Mouse (Mus musculus) lung, postnatal 0 days (tissue): Measurements from ENCODE around the gene Lbx1. TPM values are rescaled to one million over a fixed set of nuclear protein-coding genes. Genes with fewer than 3 reads are reported as not detected.

Experiments used
- ATAC-seq: fragments of 200-750 bp; cut with Nextera tagmentation; 2 replicates; pipeline ENCODE4 v1.8.0; 2017; ENCODE audit warnings: moderate library complexity
- DNase-seq: peaks from one replicate; pipeline ENCODE4 v3.0.0-alpha.2; 2016; ENCODE audit warnings: low spot score
- H3K27ac ChIP-seq: fragments of 300-500 bp; sonication (generic); 2 replicates; pipeline ENCODE4 v1.5.1; 2014; ENCODE audit warnings: antibody characterized with exemption, mild to moderate bottlenecking, low read length, mixed read lengths
- H3K27me3 ChIP-seq: fragments of 300-500 bp; sonication (generic); replicated peaks from 2 replicates; pipeline ENCODE4 v1.6.1; 2014; ENCODE audit warnings: low read length, mixed read lengths; ENCODE audit not compliant: insufficient read depth
- H3K36me3 ChIP-seq: fragments of 300-500 bp; sonication (generic); 2 replicates; pipeline ENCODE4 v1.6.1; 2014; ENCODE audit warnings: low read length, mixed read lengths; ENCODE audit not compliant: insufficient read depth
- H3K4me1 ChIP-seq: fragments of 300-500 bp; sonication (generic); 2 replicates; pipeline ENCODE4 v1.6.1; 2014; ENCODE audit warnings: antibody characterized with exemption, low read depth, low read length, mixed read lengths; ENCODE audit not compliant: insufficient read depth
- H3K4me2 ChIP-seq: fragments of 300-500 bp; sonication (generic); replicated peaks from 2 replicates; pipeline ENCODE4 v1.6.1; 2014; ENCODE audit warnings: low read depth, mild to moderate bottlenecking, low read length, moderate library complexity, mixed read lengths
- H3K4me3 ChIP-seq: fragments of 300-500 bp; sonication (generic); 2 replicates; pipeline ENCODE4 v1.5.1; 2014; ENCODE audit warnings: low read depth, low read length
- H3K9ac ChIP-seq: fragments of 300-500 bp; sonication (generic); replicated peaks from 2 replicates; pipeline ENCODE4 v1.6.1; 2014; ENCODE audit warnings: low read depth, mild to moderate bottlenecking
- H3K9me3 ChIP-seq: fragments of 300-500 bp; sonication (generic); 2 replicates; pipeline ENCODE4 v1.6.1; 2016; ENCODE audit warnings: low read length, mixed read lengths
- CTCF ChIP-seq: IDR thresholded peaks from 2 replicates; pipeline ENCODE4 v1.5.1; 2016; ENCODE audit warnings: antibody characterized with exemption, mild to moderate bottlenecking
- EP300 ChIP-seq: IDR thresholded peaks from 2 replicates; pipeline ENCODE4 v1.6.1; 2016; ENCODE audit warnings: antibody characterized with exemption, mild to moderate bottlenecking, control low read depth
- whole genome bisulfite sequencing: fragments of 180-500 bp; shearing (Covaris S2); extraction: QIAGEN DNeasy Blood & Tissue Kit; methylation state at CpG from one replicate; pipeline ENCODE4 v1.1.7; 2014; 5-methylcytosine and 5-hydroxymethylcytosine counted together
- polyA plus RNA-seq: library from polyadenylated mRNA; unstranded; fragments of >200 nt; fragmentation: Nextera tagmentation; extraction: Ambion mirVana; gene quantifications from 2 replicates; pipeline ENCODE4 v1.2.1, GENCODE M21; 2015

Lbx1 gene
- polyA plus RNA-seq, 1 experiment from 2014 or later, result not detected

DNA sequence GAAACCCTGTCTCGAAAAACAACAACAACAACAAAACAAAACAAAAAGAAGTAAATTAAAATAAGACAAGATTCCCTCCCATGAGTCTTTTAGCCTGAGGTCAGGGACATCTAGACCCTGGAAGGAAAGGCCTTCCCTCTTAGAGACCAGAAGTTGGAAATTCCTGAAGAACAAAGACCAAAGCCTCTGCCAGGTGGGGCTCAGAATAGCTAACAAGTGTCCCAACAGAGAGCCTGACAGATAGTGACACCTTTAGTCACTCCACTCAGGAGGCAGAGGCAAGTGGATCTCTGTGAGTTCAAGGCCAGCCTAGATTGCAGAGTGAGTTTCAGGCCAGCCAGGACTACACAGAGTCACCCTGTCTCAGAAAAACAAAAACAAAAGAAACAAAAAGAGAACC is 26.4 kb downstream of the Lbx1 start:
- Histone ChIP-seq H3K4me1 (no peaks in the 10 kb centered on the region), H3K27ac (no peak overlapping the region), H3K9ac (no peak overlapping the region), H3K9me3 (no peaks in the 10 kb centered on the region), H3K27me3 (0 out of 2 replicates have a peak, but pooled peaks cover 4% of the 10 kb centered on the region), H3K36me3 (no peaks in the 10 kb centered on the region), H3K4me3 (no peak overlapping the region), H3K4me2 (no peak overlapping the region)
- DNase-seq (no peak), ATAC-seq (no peak)
- WGBS, result 88% methylated on average over 1 of the region's 1 CpGs
- TF ChIP-seq CTCF, result no peak
- TF ChIP-seq EP300, result no peak

DNA sequence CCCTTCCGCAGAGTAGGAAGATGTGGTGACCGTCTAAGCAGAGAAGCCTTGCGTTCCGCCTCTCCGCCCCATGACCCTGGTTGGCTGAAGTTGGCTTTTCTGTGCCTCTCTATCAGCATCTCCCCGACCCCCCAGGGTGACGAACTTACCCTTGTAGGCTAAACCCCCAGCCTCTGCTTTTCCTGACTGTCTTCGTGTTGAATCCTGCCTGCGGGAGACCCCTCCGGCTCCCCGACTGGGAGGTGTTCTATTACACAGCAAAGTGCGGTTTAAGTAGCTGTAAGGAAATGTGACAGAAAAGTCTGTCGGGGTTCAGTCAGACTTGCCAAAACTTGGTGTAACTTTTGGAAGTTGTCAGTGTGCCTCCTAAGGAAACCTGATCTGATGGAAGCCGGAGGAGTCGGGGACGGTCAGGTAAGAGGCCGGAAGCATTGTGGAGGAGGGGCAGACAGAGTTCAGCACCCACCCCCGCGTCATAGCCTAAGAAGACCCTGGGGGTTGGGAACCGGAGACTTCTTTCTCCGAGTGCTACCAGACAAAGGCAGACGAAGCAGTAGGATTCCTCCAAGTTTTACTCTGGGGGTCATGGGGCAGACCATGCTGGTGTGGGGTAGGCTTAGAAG is 27.1 kb downstream of the Lbx1 start:
- H3K9ac ChIP-seq, result no peak overlapping the region
- no peak for ATAC-seq
- TF ChIP-seq EP300 (no peak), CTCF (no peak)
- no peak for DNase-seq
- H3K4me1 ChIP-seq, result no peaks in the 10 kb centered on the region
- H3K27me3 ChIP-seq, result 0 out of 2 replicates have a peak, but pooled peaks cover 4% of the 10 kb centered on the region
- H3K4me3 ChIP-seq, result peak overlapping the region; percentile 30
- WGBS, result 14% methylated on average over 22 of the region's 22 CpGs
- no peak overlapping the region for H3K27ac ChIP-seq
- peak overlapping the region; percentile 58 for H3K4me2 ChIP-seq
- H3K9me3 ChIP-seq, result no peaks in the 10 kb centered on the region
- H3K36me3 ChIP-seq, result no peaks in the 10 kb centered on the region

DNA sequence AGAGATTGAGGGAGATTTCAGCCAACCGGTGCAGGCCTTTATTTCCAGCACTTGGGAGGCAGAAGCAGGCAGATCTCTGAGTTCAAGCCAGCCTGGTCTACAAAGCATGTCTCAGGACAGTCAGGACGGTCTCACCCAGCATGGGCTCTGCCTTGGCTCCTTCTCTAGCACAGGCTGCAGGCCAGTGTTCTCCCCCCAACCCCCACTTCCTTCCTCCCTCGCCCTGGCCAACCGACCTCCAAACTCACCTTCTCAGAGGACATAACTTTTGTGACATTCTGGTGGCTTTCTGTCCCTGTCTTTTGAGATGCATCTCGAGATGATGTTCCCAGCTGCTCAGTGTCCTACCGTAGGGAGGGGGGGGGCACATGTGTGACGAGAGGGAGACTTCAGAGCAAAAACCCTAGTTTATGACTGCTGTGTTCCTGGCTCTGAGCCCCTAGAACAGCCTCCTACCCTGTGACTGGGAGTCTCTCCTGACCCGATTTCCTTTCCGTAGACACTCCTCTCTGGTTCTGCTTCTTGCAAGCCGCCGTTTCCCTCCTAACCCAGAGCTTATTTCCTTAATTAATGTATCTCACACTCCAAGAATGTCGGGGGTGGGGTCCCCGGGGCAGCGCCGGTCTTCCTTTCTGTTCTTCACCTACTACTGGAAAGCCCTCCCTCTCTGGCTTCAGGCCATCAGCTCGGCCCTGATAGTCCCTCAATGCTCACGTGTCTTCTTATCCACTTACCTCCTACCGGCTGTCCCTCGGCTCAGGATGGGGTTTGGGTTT is 27.8 kb downstream of the Lbx1 start:
- Histone ChIP-seq H3K4me2 (peak overlapping the region; percentile 58), H3K4me1 (no peaks in the 10 kb centered on the region), H3K27ac (no peak overlapping the region), H3K9ac (no peak overlapping the region), H3K9me3 (no peaks in the 10 kb centered on the region), H3K4me3 (peak overlapping the region; percentile 30), H3K36me3 (no peaks in the 10 kb centered on the region), H3K27me3 (0 out of 2 replicates have a peak, but pooled peaks cover 4% of the 10 kb centered on the region)
- no peak for TF ChIP-seq EP300
- WGBS, result 18% methylated on average over 19 of the region's 19 CpGs
- DNase-seq, result peak; percentile 50
- ATAC-seq, result peak; percentile 67

DNA sequence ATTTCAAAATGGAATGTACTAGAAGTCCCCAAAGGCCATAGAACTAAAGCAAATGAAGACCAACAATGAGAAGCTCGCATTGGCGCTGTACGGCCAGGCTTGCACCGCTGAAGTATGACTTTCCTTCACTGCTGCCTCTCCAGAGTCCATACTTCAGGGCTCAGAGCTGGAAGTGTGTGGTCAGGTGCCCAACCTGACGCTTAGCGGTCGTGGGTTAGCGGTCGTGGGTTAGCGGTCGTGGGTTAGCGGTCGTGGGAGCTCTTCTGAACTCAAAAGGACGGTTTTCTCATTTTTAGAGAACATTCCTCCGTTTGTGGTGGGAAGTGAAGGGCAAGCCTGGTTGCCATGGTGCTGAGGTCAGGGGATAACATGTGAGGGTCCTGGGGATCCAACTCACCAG is 28.5 kb downstream of the Lbx1 start:
- H3K36me3 ChIP-seq, result no peaks in the 10 kb centered on the region
- DNase-seq (no peak), ATAC-seq (no peak)
- no peak overlapping the region for H3K27ac ChIP-seq
- 90% methylated on average over 15 of the region's 15 CpGs for WGBS
- H3K27me3 ChIP-seq, result 0 out of 2 replicates have a peak, but pooled peaks cover 4% of the 10 kb centered on the region
- no peak overlapping the region for H3K4me2 ChIP-seq
- no peaks in the 10 kb centered on the region for H3K4me1 ChIP-seq
- no peaks in the 10 kb centered on the region for H3K9me3 ChIP-seq
- no peak overlapping the region for H3K9ac ChIP-seq
- H3K4me3 ChIP-seq, result no peak overlapping the region
- TF ChIP-seq EP300, result no peak
- no peak for TF ChIP-seq CTCF

DNA sequence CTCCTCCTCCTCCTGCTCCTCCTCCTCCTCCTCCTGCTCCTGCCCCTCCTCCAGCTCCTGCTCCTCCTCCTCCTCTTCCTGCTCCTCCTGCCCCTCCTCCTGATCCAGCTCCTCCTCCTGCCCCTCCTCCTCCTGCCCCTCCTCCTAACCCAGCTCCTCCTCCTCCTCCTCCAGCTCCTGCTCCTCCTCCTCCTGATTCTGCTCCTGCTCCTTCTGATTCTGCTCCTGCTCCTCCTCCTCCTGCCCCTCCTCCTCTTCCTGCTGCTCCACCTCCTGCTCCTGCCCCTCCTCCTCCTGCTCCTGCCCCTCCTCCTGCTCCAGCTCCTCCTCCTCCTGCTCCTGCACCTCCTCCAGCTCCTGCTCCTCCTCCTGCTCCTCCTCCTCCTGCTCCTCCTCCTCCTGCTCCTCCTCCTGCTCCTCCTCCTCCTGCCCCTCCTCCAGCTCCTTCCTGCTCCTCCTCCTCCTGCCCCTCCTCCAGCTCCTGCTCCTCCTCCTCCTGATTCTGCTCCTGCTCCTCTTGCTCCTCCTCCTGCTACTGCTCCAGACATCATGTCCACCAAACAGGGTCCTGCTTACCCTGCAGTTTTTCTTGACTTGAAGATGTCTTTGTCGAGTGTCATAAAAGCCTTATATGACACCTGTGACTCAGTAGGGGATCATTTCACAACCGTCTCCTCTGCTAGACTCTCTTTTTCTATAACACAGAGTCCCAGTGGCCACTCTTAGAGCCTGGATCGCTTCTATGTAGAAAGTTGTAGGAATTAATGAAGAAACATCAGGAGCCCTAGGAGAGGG is 30.1 kb downstream of the Lbx1 start:
- Histone ChIP-seq H3K9ac (no peak overlapping the region), H3K4me2 (no peak overlapping the region), H3K9me3 (no peaks in the 10 kb centered on the region), H3K4me1 (no peaks in the 10 kb centered on the region), H3K36me3 (no peaks in the 10 kb centered on the region), H3K27ac (no peak overlapping the region), H3K4me3 (no peak overlapping the region), H3K27me3 (0 out of 2 replicates have a peak, but pooled peaks cover 4% of the 10 kb centered on the region)
- DNase-seq, result no peak
- 76% methylated on average over 3 of the region's 3 CpGs for WGBS
- no peak for ATAC-seq
- TF ChIP-seq EP300 (no peak), CTCF (no peak)

DNA sequence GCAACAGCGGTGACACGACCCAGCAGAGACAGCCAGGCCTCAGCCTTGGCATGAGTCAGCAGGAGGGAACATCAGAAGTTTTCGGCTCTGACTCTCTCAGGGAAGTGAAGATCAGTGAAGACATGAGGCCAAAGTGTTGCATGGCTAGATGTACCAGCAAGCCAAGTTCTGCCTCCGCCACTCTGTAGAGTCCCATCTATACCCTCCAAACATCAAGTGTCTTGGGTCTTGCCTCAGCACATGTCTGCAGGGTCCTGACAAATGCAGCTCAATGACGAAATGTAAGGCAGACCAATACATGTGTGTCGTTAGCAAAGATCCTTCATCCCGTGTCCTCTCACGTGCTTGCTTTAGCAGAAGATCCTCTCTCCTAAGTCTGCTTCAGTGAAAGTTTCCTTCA is 38.6 kb downstream of the Lbx1 start:
- no peaks in the 10 kb centered on the region for H3K9me3 ChIP-seq
- 91% methylated on average over 8 of the region's 8 CpGs for WGBS
- no peak overlapping the region for H3K4me2 ChIP-seq
- H3K27ac ChIP-seq, result no peak overlapping the region
- no peaks in the 10 kb centered on the region for H3K36me3 ChIP-seq
- no peaks in the 10 kb centered on the region for H3K4me1 ChIP-seq
- H3K27me3 ChIP-seq, result no peaks in the 10 kb centered on the region
- H3K4me3 ChIP-seq, result no peak overlapping the region
- H3K9ac ChIP-seq, result no peak overlapping the region
- ATAC-seq (no peak), DNase-seq (no peak)
- TF ChIP-seq EP300 (no peak), CTCF (no peak)
